In genomic region chr2:180894734-180895133, GRCm38 (mm10) we compare ENCODE assay signal across 9 mouse cellular contexts. TPM values are rescaled to one million over a fixed set of nuclear protein-coding genes. Genes with fewer than 3 reads are reported as not detected.
A peak's percentile ranks its signal among the peaks of the same experiment; 100 is the strongest.
DNase-seq lines count a peak whose midpoint lies in the region; ATAC-seq and TF ChIP-seq lines count a peak whose summit lies in the region.
"Had no signal": no experiment of that assay in that cellular context is flagged by ENCODE, and none has a peak within 500 bp of the region (broad histone marks: within the 10 kb centered on the region; RNA-seq: fewer than 3 reads in every experiment).

No protein-coding gene starts in this region.

- no peak overlapping the region for H3K4me2 ChIP-seq in heart, postnatal 0 days (ENCODE audit: low read depth, low read length)
- 0 out of 2 replicates have a peak overlapping the region, but pooled peaks have one; percentile 56 for H3K4me2 ChIP-seq in liver, embryonic 13.5 days
- H3K4me2 ChIP-seq in neural tube, embryonic 11.5 days (ENCODE audit: low read depth): peak overlapping the region; percentile 69

- 2% methylated on average over 13 of the region's 13 CpGs for WGBS in embryonic facial prominence, embryonic 10.5 days
- WGBS in heart, postnatal 0 days: 2% methylated on average over 13 of the region's 13 CpGs
- WGBS in liver, embryonic 13.5 days (ENCODE audit: insufficient replicate concordance): 4% methylated on average over 13 of the region's 13 CpGs
- 1% methylated on average over 13 of the region's 13 CpGs for WGBS in neural tube, embryonic 11.5 days

- no peak for TF ChIP-seq EP300 in heart, postnatal 0 days (IDR thresholded peaks at IDR 0.05; ENCODE audit: low read depth)

- H3K27me3 ChIP-seq in embryonic facial prominence, embryonic 10.5 days (replicated peaks; ENCODE audit: low read depth, poor library complexity, severe bottlenecking): peaks cover 78% of the 10 kb centered on the region
- H3K27me3 ChIP-seq in heart, postnatal 0 days (ENCODE audit: control insufficient read depth, insufficient read depth, low read length): peaks cover 79% of the 10 kb centered on the region
- H3K27me3 ChIP-seq in liver, embryonic 13.5 days: peaks cover 81% of the 10 kb centered on the region
- H3K27me3 ChIP-seq in neural tube, embryonic 11.5 days (ENCODE audit: control insufficient read depth, insufficient read depth, low read length): peaks cover 23% of the 10 kb centered on the region; the same call in 1 of the 2 replicates
- no peaks in the 10 kb centered on the region; the same call in 1 of the 2 replicates for H3K27me3 ChIP-seq in testis, adult 2 months (ENCODE audit: control insufficient read depth, insufficient read depth, low read length)

- no peak for TF ChIP-seq POLR2A in testis, adult 2 months (IDR thresholded peaks at IDR 0.05; ENCODE audit: control insufficient read depth, low read depth, low read length)

- peak; percentile 65 for TF ChIP-seq CTCF in heart, postnatal 0 days (IDR thresholded peaks at IDR 0.05; ENCODE audit: low read depth)
- TF ChIP-seq CTCF in testis, adult 2 months (IDR thresholded peaks at IDR 0.05; ENCODE audit: control insufficient read depth, insufficient read depth, insufficient replicate concordance, low read depth, low read length): peak; percentile 61

- peak; percentile 40; the same call in 1 of the 2 replicates for ATAC-seq in heart, postnatal 0 days (ENCODE audit: insufficient read depth, low read depth)
- no peak for ATAC-seq in liver, embryonic 13.5 days (ENCODE audit: low read depth)
- ATAC-seq in neural tube, embryonic 11.5 days (ENCODE audit: insufficient read depth, low FRiP score, low TSS enrichment): peak; percentile 24

- peaks cover 51% of the 10 kb centered on the region for H3K4me1 ChIP-seq in embryonic facial prominence, embryonic 10.5 days
- no peaks in the 10 kb centered on the region for H3K4me1 ChIP-seq in heart, postnatal 0 days (ENCODE audit: control insufficient read depth, insufficient read depth)
- H3K4me1 ChIP-seq in liver, embryonic 13.5 days (replicated peaks): peaks cover 19% of the 10 kb centered on the region
- peaks cover 25% of the 10 kb centered on the region for H3K4me1 ChIP-seq in neural tube, embryonic 11.5 days (ENCODE audit: control insufficient read depth, insufficient read depth, low read length)
- peaks cover 38% of the 10 kb centered on the region for H3K4me1 ChIP-seq in testis, adult 2 months (ENCODE audit: control insufficient read depth, insufficient read depth, low read length)

- peak overlapping the region; percentile 69 for H3K4me3 ChIP-seq in embryonic facial prominence, embryonic 10.5 days
- peak overlapping the region; percentile 54; the same call in 1 of the 2 replicates for H3K4me3 ChIP-seq in heart, postnatal 0 days (ENCODE audit: low read depth, low read length)
- peak overlapping the region; percentile 42; the same call in 1 of the 2 replicates for H3K4me3 ChIP-seq in liver, embryonic 13.5 days (replicated peaks)
- H3K4me3 ChIP-seq in neural tube, embryonic 11.5 days (ENCODE audit: low read depth, low read length): peak overlapping the region; percentile 84
- H3K4me3 ChIP-seq in testis, adult 2 months (ENCODE audit: control insufficient read depth, low read depth, low read length): peak overlapping the region; percentile 62

- no peaks in the 10 kb centered on the region for H3K9me3 ChIP-seq in embryonic facial prominence, embryonic 10.5 days
- no peaks in the 10 kb centered on the region for H3K9me3 ChIP-seq in heart, postnatal 0 days (replicated peaks; ENCODE audit: control insufficient read depth, low read length)
- no peaks in the 10 kb centered on the region for H3K9me3 ChIP-seq in liver, embryonic 13.5 days (replicated peaks)
- no peaks in the 10 kb centered on the region for H3K9me3 ChIP-seq in neural tube, embryonic 11.5 days (ENCODE audit: control insufficient read depth, low read length)

- DNase-seq in CD4-positive helper T cell, adult 2 months (ENCODE audit: low read depth, low spot score): peak; percentile 75
- peak; percentile 72 for DNase-seq in adrenal gland, postnatal 14 days
- peak; percentile 88 for DNase-seq in embryonic facial prominence, embryonic 10.5 days (ENCODE audit: low spot score)
- DNase-seq in heart, postnatal 0 days (ENCODE audit: low spot score): peak; percentile 46
- peak; percentile 64 to 65 for DNase-seq in kidney, postnatal 25 days
- DNase-seq in liver, embryonic 13.5 days: peak; percentile 39
- peak; percentile 90 for DNase-seq in neural tube, embryonic 11.5 days (ENCODE audit: low spot score)

- H3K9ac ChIP-seq in heart, postnatal 0 days (replicated peaks; ENCODE audit: low read depth, low read length): no peak overlapping the region
- no peak overlapping the region for H3K9ac ChIP-seq in liver, embryonic 13.5 days
- H3K9ac ChIP-seq in neural tube, embryonic 11.5 days (ENCODE audit: low read length): peak overlapping the region; percentile 99

- 0 out of 2 replicates have a peak, but pooled peaks cover 6% of the 10 kb centered on the region for H3K36me3 ChIP-seq in embryonic facial prominence, embryonic 10.5 days (replicated peaks)
- no peaks in the 10 kb centered on the region for H3K36me3 ChIP-seq in heart, postnatal 0 days (replicated peaks; ENCODE audit: control insufficient read depth, insufficient read depth, low read length)
- no peaks in the 10 kb centered on the region for H3K36me3 ChIP-seq in liver, embryonic 13.5 days
- no peaks in the 10 kb centered on the region for H3K36me3 ChIP-seq in neural tube, embryonic 11.5 days (ENCODE audit: control insufficient read depth, insufficient read depth, low read length)
- H3K36me3 ChIP-seq in testis, adult 2 months (ENCODE audit: control insufficient read depth, insufficient read depth, low read length): no peaks in the 10 kb centered on the region

- peak overlapping the region; percentile 89 for H3K27ac ChIP-seq in embryonic facial prominence, embryonic 10.5 days (replicated peaks)
- no peak overlapping the region for H3K27ac ChIP-seq in heart, postnatal 0 days (ENCODE audit: low read depth)
- no peak overlapping the region for H3K27ac ChIP-seq in liver, embryonic 13.5 days
- H3K27ac ChIP-seq in neural tube, embryonic 11.5 days (ENCODE audit: low read depth, low read length): peak overlapping the region; percentile 96
- H3K27ac ChIP-seq in testis, adult 2 months (ENCODE audit: control insufficient read depth, insufficient read depth, low read depth, low read length): no peak overlapping the region

RNA-seq across cellular contexts. Expression of gene Ythdf1, which starts 26.0 kb away (rescaled TPM):
- total RNA-seq in adrenal gland, postnatal 14 days (2021): 52.0 and 61.3 TPM in 2 replicates
- polyA plus RNA-seq in embryonic facial prominence, embryonic 10.5 days (2016; fragmentation: Nextera tagmentation; extraction: Ambion mirVana): 72.3 and 73.3 TPM in 2 replicates
- total RNA-seq in heart, postnatal 0 days (2014; rRNA removed; ENCODE audit: low replicate concordance): 15.8 and 51.0 TPM in 2 replicates
- 27.1 and 27.7 TPM in 2 replicates for polyA plus RNA-seq in heart, postnatal 0 days (2015; fragmentation: Nextera tagmentation; extraction: Ambion mirVana)
- 27.2 and 27.8 TPM in 2 replicates for polyA plus RNA-seq in liver, embryonic 13.5 days (2015; fragmentation: Nextera tagmentation; extraction: Ambion mirVana)
- 75.7 and 77.9 TPM in 2 replicates for polyA plus RNA-seq in neural tube, embryonic 11.5 days (2014; fragmentation: Nextera tagmentation; extraction: Ambion mirVana)
- polyA plus RNA-seq in testis, adult 2 months (2012; rRNA removed): 22.5 TPM in 2 replicates

RNA-seq across cellular contexts. Expression of gene Birc7, which starts 34.1 kb away (rescaled TPM):
- total RNA-seq in adrenal gland, postnatal 14 days (2021): not detected in 2 replicates
- polyA plus RNA-seq in embryonic facial prominence, embryonic 10.5 days (2016; fragmentation: Nextera tagmentation; extraction: Ambion mirVana): 0.31 and 0.34 TPM in 2 replicates
- total RNA-seq in heart, postnatal 0 days (2014; rRNA removed; ENCODE audit: low replicate concordance): 0.84 TPM in 1 of 2 replicates, not detected in the other
- 0.07 and 0.10 TPM in 2 replicates for polyA plus RNA-seq in heart, postnatal 0 days (2015; fragmentation: Nextera tagmentation; extraction: Ambion mirVana)
- polyA plus RNA-seq in liver, embryonic 13.5 days (2015; fragmentation: Nextera tagmentation; extraction: Ambion mirVana): not detected in 2 replicates
- 0.25 and 0.46 TPM in 2 replicates for polyA plus RNA-seq in neural tube, embryonic 11.5 days (2014; fragmentation: Nextera tagmentation; extraction: Ambion mirVana)
- polyA plus RNA-seq in testis, adult 2 months (2012; rRNA removed): not detected in 2 replicates
- total RNA-seq: gastrocnemius, adult 8-10 months had no signal

RNA-seq across cellular contexts. Expression of gene Nkain4, which starts 59.8 kb away (rescaled TPM):
- 5.2 and 6.6 TPM in 2 replicates for total RNA-seq in adrenal gland, postnatal 14 days (2021)
- polyA plus RNA-seq in embryonic facial prominence, embryonic 10.5 days (2016; fragmentation: Nextera tagmentation; extraction: Ambion mirVana): 22.2 and 26.6 TPM in 2 replicates
- total RNA-seq in heart, postnatal 0 days (2014; rRNA removed; ENCODE audit: low replicate concordance): 8.6 and 9.8 TPM in 2 replicates
- polyA plus RNA-seq in heart, postnatal 0 days (2015; fragmentation: Nextera tagmentation; extraction: Ambion mirVana): 27.6 and 29.6 TPM in 2 replicates
- polyA plus RNA-seq in liver, embryonic 13.5 days (2015; fragmentation: Nextera tagmentation; extraction: Ambion mirVana): 2.0 and 2.6 TPM in 2 replicates
- 65.1 and 73.6 TPM in 2 replicates for polyA plus RNA-seq in neural tube, embryonic 11.5 days (2014; fragmentation: Nextera tagmentation; extraction: Ambion mirVana)
- 2.3 and 3.7 TPM in 2 replicates for polyA plus RNA-seq in testis, adult 2 months (2012; rRNA removed)

Comparison
In these comparisons a context has a peak if more than half of its experiments do, and no peak if none do; other contexts are left out.
1. DNase-seq: peak in every context shown above with its lines; median percentile 90 in neural tube, embryonic 11.5 days; 88 in embryonic facial prominence, embryonic 10.5 days; 75 in CD4-positive helper T cell, adult 2 months; 72 in adrenal gland, postnatal 14 days; 64 in kidney, postnatal 25 days; 46 in heart, postnatal 0 days; 39 in liver, embryonic 13.5 days.
2. H3K27ac ChIP-seq: peak in embryonic facial prominence, embryonic 10.5 days (single experiment) and neural tube, embryonic 11.5 days (single experiment); none in heart, postnatal 0 days (single experiment), liver, embryonic 13.5 days (single experiment) and testis, adult 2 months (single experiment).
3. Peak in every context shown above with its lines, with median percentiles within 50 percentile points of each other: H3K4me3 ChIP-seq.